Mouse (Mus musculus) brain, embryonic 14.5 days (tissue): ENCODE data around the gene Srsf10.

ENCODE experiments used
- CTCF ChIP-seq: fragments of 200-500 bp; IDR thresholded peaks from 2 replicates; pipeline ENCODE4 v1.5.1; 2012; ENCODE audit warnings: inconsistent platforms, mild to moderate bottlenecking, moderate library complexity, borderline replicate concordance; ENCODE audit not compliant: insufficient read depth, insufficient read length; ENCODE audit errors: extremely low read depth
- POLR2A ChIP-seq: fragments of 200-500 bp; IDR thresholded peaks from 2 replicates; pipeline ENCODE4 v1.6.1; 2012; ENCODE audit warnings: mild to moderate bottlenecking, inconsistent platforms, borderline replicate concordance; ENCODE audit not compliant: poor library complexity, insufficient read depth, insufficient read length, severe bottlenecking; ENCODE audit errors: extremely low read depth

- TF ChIP-seq CTCF: no peak
- no peak for TF ChIP-seq POLR2A
Measured at GRCm38 (mm10) chr4:135880018-135880417, 24.5 kb downstream of the Srsf10 start.
